8 mouse cellular contexts compared by ENCODE assay signal in the genomic region with DNA sequence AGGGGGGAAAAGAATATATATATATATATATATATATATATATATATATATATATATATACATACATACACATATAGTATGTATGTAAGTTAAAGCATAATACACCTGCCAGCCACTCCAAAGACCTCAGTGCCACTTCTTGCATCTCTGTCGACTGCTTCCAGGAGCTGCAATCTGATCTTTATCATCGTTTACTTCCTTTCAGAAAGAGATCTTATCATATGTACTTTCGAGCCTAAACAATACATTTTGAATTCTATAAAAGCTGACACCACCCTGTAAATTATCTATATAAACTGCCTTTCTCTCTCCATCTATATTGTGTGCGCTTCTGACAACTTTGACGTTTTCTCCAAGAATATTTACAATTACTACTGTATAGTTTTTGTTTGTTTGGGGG. TPM values are rescaled to one million over a fixed set of nuclear protein-coding genes. Genes with fewer than 3 reads are reported as not detected.
DNase-seq lines count a peak whose midpoint lies in the region; ATAC-seq and TF ChIP-seq lines count a peak whose summit lies in the region.

No protein-coding gene starts in this region.

- H3K27me3 ChIP-seq in kidney, postnatal 0 days (ENCODE audit: insufficient read depth, low read length) = no peaks in the 10 kb centered on the region
- H3K27me3 ChIP-seq in hindbrain, embryonic 15.5 days = no peaks in the 10 kb centered on the region
- no peaks in the 10 kb centered on the region for H3K27me3 ChIP-seq in midbrain, embryonic 16.5 days (ENCODE audit: control insufficient read depth, insufficient read depth, low read depth, low read length)

- H3K36me3 ChIP-seq in kidney, postnatal 0 days (ENCODE audit: insufficient read depth, low read length) = 0 out of 2 replicates have a peak, but pooled peaks cover 5% of the 10 kb centered on the region
- H3K36me3 ChIP-seq in hindbrain, embryonic 15.5 days = peaks cover 8% of the 10 kb centered on the region
- 0 out of 2 replicates have a peak, but pooled peaks cover 3% of the 10 kb centered on the region for H3K36me3 ChIP-seq in midbrain, embryonic 16.5 days (ENCODE audit: control insufficient read depth, insufficient read depth, low read length)

- peak overlapping the region; percentile 52 for H3K4me3 ChIP-seq in kidney, postnatal 0 days (replicated peaks; ENCODE audit: low read depth, low read length)
- H3K4me3 ChIP-seq in bone marrow macrophage, adult 2 months (ENCODE audit: insufficient read depth, low read length) = peak overlapping the region; percentile 77
- H3K4me3 ChIP-seq in hindbrain, embryonic 15.5 days = peak overlapping the region; percentile 68
- H3K4me3 ChIP-seq in midbrain, embryonic 16.5 days (ENCODE audit: low read depth, low read length) = peak overlapping the region; percentile 71

- DNase-seq in kidney, postnatal 0 days (ENCODE audit: low spot score) = peak; percentile 18
- DNase-seq in kidney, postnatal 10 days = no peak
- no peak for DNase-seq in frontal cortex, adult 2 months (ENCODE audit: extremely low spot score in 1 of 2, low spot score in 1 of 2)
- no peak for DNase-seq in Muller cell, postnatal 12 days (ENCODE audit: inconsistent ontology term)
- no peak for DNase-seq in testis, postnatal 14 days (ENCODE audit: low spot score)

- WGBS in kidney, postnatal 0 days = 11% methylated on average over 5 of the region's 5 CpGs
- 36% methylated on average over 5 of the region's 5 CpGs for WGBS in hindbrain, embryonic 15.5 days
- WGBS in midbrain, embryonic 16.5 days = 40% methylated on average over 5 of the region's 5 CpGs

- no peaks in the 10 kb centered on the region; the same call in 1 of the 2 replicates for H3K4me1 ChIP-seq in kidney, postnatal 0 days (replicated peaks; ENCODE audit: insufficient read depth, low read length)
- no peaks in the 10 kb centered on the region; the same call in 1 of the 2 replicates for H3K4me1 ChIP-seq in bone marrow macrophage, adult 2 months (ENCODE audit: control insufficient read depth, insufficient read depth, low read length)
- H3K4me1 ChIP-seq in hindbrain, embryonic 15.5 days (replicated peaks) = peaks cover 9% of the 10 kb centered on the region
- H3K4me1 ChIP-seq in midbrain, embryonic 16.5 days (ENCODE audit: control insufficient read depth, insufficient read depth, low read length) = peaks cover 10% of the 10 kb centered on the region

- no peak for TF ChIP-seq CTCF in kidney, postnatal 0 days (IDR thresholded peaks at IDR 0.05; ENCODE audit: low read depth)
- TF ChIP-seq CTCF in bone marrow macrophage, adult 2 months (IDR thresholded peaks at IDR 0.05; ENCODE audit: low read depth, low read length) = no peak

- TF ChIP-seq POLR2A in bone marrow macrophage, adult 2 months (IDR thresholded peaks at IDR 0.05; ENCODE audit: borderline replicate concordance, low read depth, low read length) = no peak

- H3K9ac ChIP-seq in kidney, postnatal 0 days (ENCODE audit: low read depth, low read length) = peak overlapping the region; percentile 68; the same call in 1 of the 2 replicates
- peak overlapping the region; percentile 74 for H3K9ac ChIP-seq in hindbrain, embryonic 15.5 days
- H3K9ac ChIP-seq in midbrain, embryonic 16.5 days (ENCODE audit: low read depth, low read length) = peak overlapping the region; percentile 90

- H3K9me3 ChIP-seq in kidney, postnatal 0 days (replicated peaks; ENCODE audit: low read length) = no peaks in the 10 kb centered on the region
- no peaks in the 10 kb centered on the region for H3K9me3 ChIP-seq in hindbrain, embryonic 15.5 days
- no peaks in the 10 kb centered on the region for H3K9me3 ChIP-seq in midbrain, embryonic 16.5 days (replicated peaks; ENCODE audit: control insufficient read depth, low read length, poor library complexity, severe bottlenecking)

- peak overlapping the region; percentile 60 for H3K4me2 ChIP-seq in kidney, postnatal 0 days (ENCODE audit: low read length)
- H3K4me2 ChIP-seq in hindbrain, embryonic 15.5 days = peak overlapping the region; percentile 64
- peak overlapping the region; percentile 73 for H3K4me2 ChIP-seq in midbrain, embryonic 16.5 days (ENCODE audit: low read length)

- H3K27ac ChIP-seq in kidney, postnatal 0 days = peak overlapping the region; percentile 90; the same call in 1 of the 2 replicates
- no peak overlapping the region for H3K27ac ChIP-seq in bone marrow macrophage, adult 2 months (ENCODE audit: insufficient read depth, low read depth, low read length)
- peak overlapping the region; percentile 97 for H3K27ac ChIP-seq in hindbrain, embryonic 15.5 days (replicated peaks)
- peak overlapping the region; percentile 97 for H3K27ac ChIP-seq in midbrain, embryonic 16.5 days (ENCODE audit: low read length)

- ATAC-seq in kidney, postnatal 0 days (replicated peaks; ENCODE audit: low FRiP score, low read depth) = no peak
- no peak for ATAC-seq in hindbrain, embryonic 15.5 days (ENCODE audit: low FRiP score, low read depth)
- no peak for ATAC-seq in midbrain, embryonic 16.5 days

RNA-seq across cellular contexts. Expression of a gene that starts 0.7 kb away (rescaled TPM):
- 9.6 and 10.1 TPM in 2 replicates for polyA plus RNA-seq in kidney, postnatal 0 days (2015; fragmentation: Nextera tagmentation; extraction: Ambion mirVana)
- 4.2 and 5.7 TPM in 2 replicates for polyA plus RNA-seq in bone marrow macrophage, adult 2 months (2012; ENCODE audit: insufficient read depth, insufficient read length, missing spikeins)
- 8.5 and 9.7 TPM in 2 replicates for polyA plus RNA-seq in hindbrain, embryonic 15.5 days (2015; fragmentation: Nextera tagmentation; extraction: Ambion mirVana)
- 8.6 and 9.0 TPM in 2 replicates for polyA plus RNA-seq in midbrain, embryonic 16.5 days (2015; fragmentation: Nextera tagmentation; extraction: Ambion mirVana)
- polyA plus RNA-seq in frontal cortex, adult 2 months (2012; rRNA removed) = 5.3 and 6.6 TPM in 2 replicates

RNA-seq across cellular contexts. Expression of a gene that starts 24.8 kb away (rescaled TPM):
- polyA plus RNA-seq in kidney, postnatal 0 days (2015; fragmentation: Nextera tagmentation; extraction: Ambion mirVana) = 0.11 and 0.15 TPM in 2 replicates
- polyA plus RNA-seq in bone marrow macrophage, adult 2 months (2012; ENCODE audit: insufficient read depth, insufficient read length, missing spikeins) = not detected in 2 replicates
- 0.10 and 0.53 TPM in 2 replicates for polyA plus RNA-seq in hindbrain, embryonic 15.5 days (2015; fragmentation: Nextera tagmentation; extraction: Ambion mirVana)
- polyA plus RNA-seq in midbrain, embryonic 16.5 days (2015; fragmentation: Nextera tagmentation; extraction: Ambion mirVana) = not detected in 2 replicates
- polyA plus RNA-seq in frontal cortex, adult 2 months (2012; rRNA removed) = 0.06 and 0.12 TPM in 2 replicates

RNA-seq across cellular contexts. Expression of a gene that starts 45.1 kb away (rescaled TPM):
- not detected in 2 replicates for polyA plus RNA-seq in kidney, postnatal 0 days (2015; fragmentation: Nextera tagmentation; extraction: Ambion mirVana)
- not detected in 2 replicates for polyA plus RNA-seq in bone marrow macrophage, adult 2 months (2012; ENCODE audit: insufficient read depth, insufficient read length, missing spikeins)
- not detected in 2 replicates for polyA plus RNA-seq in hindbrain, embryonic 15.5 days (2015; fragmentation: Nextera tagmentation; extraction: Ambion mirVana)
- polyA plus RNA-seq in midbrain, embryonic 16.5 days (2015; fragmentation: Nextera tagmentation; extraction: Ambion mirVana) = not detected in 2 replicates
- not detected in 2 replicates for polyA plus RNA-seq in frontal cortex, adult 2 months (2012; rRNA removed)
